In the genomic region with DNA sequence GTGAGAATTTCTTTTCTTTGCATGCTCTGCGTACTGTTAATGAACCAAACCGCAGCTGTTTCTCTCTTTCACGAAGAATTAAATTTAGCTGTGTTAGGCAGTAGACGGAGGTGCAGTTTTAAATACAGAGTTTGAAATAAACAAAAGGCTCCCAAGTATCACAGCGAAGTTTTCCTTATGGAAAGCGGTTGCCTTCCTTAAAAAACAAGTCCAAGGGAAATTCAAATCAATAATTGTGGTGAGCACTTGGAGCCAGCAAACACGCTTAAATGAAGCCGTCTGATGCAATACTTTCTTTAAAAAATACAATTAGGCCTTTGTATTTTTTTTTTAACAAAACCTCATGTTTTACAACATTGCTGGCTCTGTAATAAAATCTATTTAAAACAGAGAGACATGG, we compare ENCODE assay signal across 24 mouse cellular contexts.
DNase-seq lines count a peak whose midpoint lies in the region; ATAC-seq and TF ChIP-seq lines count a peak whose summit lies in the region.
"Had no signal": no experiment of that assay in that cellular context is flagged by ENCODE, and none has a peak within 500 bp of the region (broad histone marks: within the 10 kb centered on the region; RNA-seq: fewer than 3 reads in every experiment).

No protein-coding gene starts in this region.

- no peak overlapping the region for H3K27ac ChIP-seq in forebrain, embryonic 16.5 days (ENCODE audit: low read length)
- H3K27ac ChIP-seq in forebrain, embryonic 11.5 days (ENCODE audit: low read depth, low read length): no peak overlapping the region
- H3K27ac ChIP-seq in embryonic facial prominence, embryonic 12.5 days: peak overlapping the region; percentile 71
- peak overlapping the region; percentile 57 for H3K27ac ChIP-seq in limb, embryonic 11.5 days (replicated peaks; ENCODE audit: low read depth, low read length)
- no peak overlapping the region for H3K27ac ChIP-seq in layer of hippocampus, adult 2 months
- H3K27ac ChIP-seq: heart, adult 2 months; left cerebral cortex, adult 2 months; limb, embryonic 15.5 days; midbrain, embryonic 15.5 days; neural tube, embryonic 15.5 days had no signal

- peaks cover 13% of the 10 kb centered on the region for H3K4me1 ChIP-seq in forebrain, embryonic 16.5 days (replicated peaks; ENCODE audit: control insufficient read depth, insufficient read depth, low read length)
- H3K4me1 ChIP-seq in forebrain, embryonic 11.5 days (replicated peaks; ENCODE audit: control insufficient read depth, insufficient read depth, low read length): peaks cover 2% of the 10 kb centered on the region; the same call in 1 of the 2 replicates
- H3K4me1 ChIP-seq in embryonic facial prominence, embryonic 12.5 days: peaks cover 27% of the 10 kb centered on the region
- peaks cover 12% of the 10 kb centered on the region for H3K4me1 ChIP-seq in limb, embryonic 11.5 days (ENCODE audit: control insufficient read depth, insufficient read depth, low read length)

- WGBS in forebrain, embryonic 16.5 days: 25% methylated on average over 8 of the region's 8 CpGs
- 77% methylated on average over 8 of the region's 8 CpGs for WGBS in forebrain, embryonic 11.5 days
- WGBS in embryonic facial prominence, embryonic 12.5 days: 48% methylated on average over 8 of the region's 8 CpGs
- WGBS in limb, embryonic 11.5 days: 51% methylated on average over 8 of the region's 8 CpGs

- H3K27me3 ChIP-seq in forebrain, embryonic 16.5 days (replicated peaks; ENCODE audit: control insufficient read depth, insufficient read depth, low read length): no peaks in the 10 kb centered on the region
- no peaks in the 10 kb centered on the region for H3K27me3 ChIP-seq in forebrain, embryonic 11.5 days (ENCODE audit: control insufficient read depth, insufficient read depth, low read length)
- H3K27me3 ChIP-seq in embryonic facial prominence, embryonic 12.5 days: no peaks in the 10 kb centered on the region
- H3K27me3 ChIP-seq in limb, embryonic 11.5 days (ENCODE audit: control insufficient read depth, insufficient read depth, low read length): no peaks in the 10 kb centered on the region
- H3K27me3 ChIP-seq: limb, embryonic 15.5 days; megakaryocyte, embryonic 14.5 days; midbrain, embryonic 15.5 days; neural tube, embryonic 15.5 days had no signal

- no peak overlapping the region for H3K4me2 ChIP-seq in forebrain, embryonic 16.5 days (ENCODE audit: low read length)
- H3K4me2 ChIP-seq in forebrain, embryonic 11.5 days (ENCODE audit: low read depth, low read length, severe bottlenecking): no peak overlapping the region
- H3K4me2 ChIP-seq in embryonic facial prominence, embryonic 12.5 days (replicated peaks): no peak overlapping the region
- H3K4me2 ChIP-seq in limb, embryonic 11.5 days (ENCODE audit: low read depth, severe bottlenecking): no peak overlapping the region
- H3K4me2 ChIP-seq: limb, embryonic 15.5 days; midbrain, embryonic 15.5 days; neural tube, embryonic 15.5 days had no signal

- ATAC-seq in forebrain, embryonic 16.5 days: peak; percentile 52; the same call in 1 of the 2 replicates
- ATAC-seq in forebrain, embryonic 11.5 days (replicated peaks; ENCODE audit: low FRiP score): no peak
- ATAC-seq in embryonic facial prominence, embryonic 12.5 days (ENCODE audit: insufficient number of reproducible peaks, insufficient read depth, low FRiP score, low TSS enrichment): no peak
- no peak for ATAC-seq in limb, embryonic 11.5 days (ENCODE audit: insufficient number of reproducible peaks, low FRiP score, low TSS enrichment, low read depth)
- ATAC-seq: liver, postnatal 0 days; midbrain, embryonic 15.5 days had no signal

- intact Hi-C loops in heart, postnatal 14 days (cut with DNase I): no loop called here

- H3K36me3 ChIP-seq in forebrain, embryonic 16.5 days (ENCODE audit: control insufficient read depth, insufficient read depth): no peaks in the 10 kb centered on the region
- no peaks in the 10 kb centered on the region for H3K36me3 ChIP-seq in forebrain, embryonic 11.5 days (ENCODE audit: control insufficient read depth, insufficient read depth, low read length)
- H3K36me3 ChIP-seq in embryonic facial prominence, embryonic 12.5 days: no peaks in the 10 kb centered on the region
- H3K36me3 ChIP-seq in limb, embryonic 11.5 days (ENCODE audit: control insufficient read depth, insufficient read depth, low read length): no peaks in the 10 kb centered on the region
- H3K36me3 ChIP-seq: limb, embryonic 15.5 days; midbrain, embryonic 15.5 days; neural tube, embryonic 15.5 days had no signal

- no peak overlapping the region for H3K9ac ChIP-seq in forebrain, embryonic 16.5 days (replicated peaks; ENCODE audit: low read depth, low read length)
- no peak overlapping the region for H3K9ac ChIP-seq in forebrain, embryonic 11.5 days (ENCODE audit: low read length)
- H3K9ac ChIP-seq in embryonic facial prominence, embryonic 12.5 days: no peak overlapping the region
- no peak overlapping the region for H3K9ac ChIP-seq in limb, embryonic 11.5 days (ENCODE audit: low read length)
- H3K9ac ChIP-seq: limb, embryonic 15.5 days; liver, postnatal 0 days; midbrain, embryonic 15.5 days; neural tube, embryonic 15.5 days had no signal

- TF ChIP-seq CTCF in layer of hippocampus, adult 2 months (conservative IDR thresholded peaks at IDR 0.05): no peak

- no peak for DNase-seq in forebrain, embryonic 11.5 days (ENCODE audit: low spot score)
- peak; percentile 70 for DNase-seq in A20 (ENCODE audit: low read depth, low spot score)
- no peak for DNase-seq in limb, embryonic 11.5 days (ENCODE audit: low spot score)
- no peak for DNase-seq in layer of hippocampus, adult 2 months (ENCODE audit: low spot score in 2 of 2)
- no peak for DNase-seq in heart, postnatal 14 days
- DNase-seq in adrenal gland, postnatal 25 days: no peak
- DNase-seq: B cell, adult 2 months; cerebellum, postnatal 14 days; gastrocnemius, postnatal 25 days; heart, adult 2 months; kidney, adult 2 months; kidney, postnatal 25 days; layer of hippocampus, adult 9-11 months; liver, postnatal 0 days; right cerebral cortex, postnatal 14 days; thymus, adult 2 months had no signal

- H3K4me3 ChIP-seq in forebrain, embryonic 16.5 days (replicated peaks; ENCODE audit: low read length): no peak overlapping the region
- no peak overlapping the region for H3K4me3 ChIP-seq in forebrain, embryonic 11.5 days (ENCODE audit: low read depth, low read length)
- H3K4me3 ChIP-seq in embryonic facial prominence, embryonic 12.5 days: no peak overlapping the region
- H3K4me3 ChIP-seq in limb, embryonic 11.5 days (ENCODE audit: low read depth, low read length): no peak overlapping the region
- no peak overlapping the region for H3K4me3 ChIP-seq in layer of hippocampus, adult 2 months
- H3K4me3 ChIP-seq: erythroblast, embryonic 14.5 days; heart, adult 2 months; left cerebral cortex, adult 2 months; limb, embryonic 15.5 days; megakaryocyte, embryonic 14.5 days; midbrain, embryonic 15.5 days; neural tube, embryonic 15.5 days had no signal

- H3K9me3 ChIP-seq in forebrain, embryonic 16.5 days (ENCODE audit: control insufficient read depth, low read length): no peaks in the 10 kb centered on the region
- H3K9me3 ChIP-seq in forebrain, embryonic 11.5 days (ENCODE audit: control insufficient read depth, low read length): no peaks in the 10 kb centered on the region
- H3K9me3 ChIP-seq in embryonic facial prominence, embryonic 12.5 days: no peaks in the 10 kb centered on the region
- H3K9me3 ChIP-seq in limb, embryonic 11.5 days (ENCODE audit: control insufficient read depth, low read length): no peaks in the 10 kb centered on the region
- H3K9me3 ChIP-seq: limb, embryonic 15.5 days; megakaryocyte, embryonic 14.5 days; midbrain, embryonic 15.5 days; neural tube, embryonic 15.5 days had no signal

Comparison
In these comparisons a context has a peak if more than half of its experiments do, and no peak if none do; other contexts are left out.
1. H3K27ac ChIP-seq: peak in embryonic facial prominence, embryonic 12.5 days (single experiment) and limb, embryonic 11.5 days (single experiment); none in forebrain, embryonic 16.5 days (single experiment), forebrain, embryonic 11.5 days (single experiment) and layer of hippocampus, adult 2 months (single experiment).